Mouse (Mus musculus) lung, postnatal 0 days (tissue): Measurements from ENCODE around the gene Klk1b21. TPM values are rescaled to one million over a fixed set of nuclear protein-coding genes. Genes with fewer than 3 reads are reported as not detected.
"Not testable (repeated sequence)": the region's sequence is repeated elsewhere in the genome, so short reads cannot be mapped to it uniquely, and the experiment has no call there.

Source experiments
- ATAC-seq: fragments of 200-750 bp; cut with Nextera tagmentation; 2 replicates; pipeline ENCODE4 v1.8.0; 2017; ENCODE audit warnings: moderate library complexity
- DNase-seq: peaks from one replicate; pipeline ENCODE4 v3.0.0-alpha.2; 2016; ENCODE audit warnings: low spot score
- H3K27ac ChIP-seq: fragments of 300-500 bp; sonication (generic); 2 replicates; pipeline ENCODE4 v1.5.1; 2014; ENCODE audit warnings: antibody characterized with exemption, mild to moderate bottlenecking, low read length, mixed read lengths
- H3K27me3 ChIP-seq: fragments of 300-500 bp; sonication (generic); replicated peaks from 2 replicates; pipeline ENCODE4 v1.6.1; 2014; ENCODE audit warnings: low read length, mixed read lengths; ENCODE audit not compliant: insufficient read depth
- H3K36me3 ChIP-seq: fragments of 300-500 bp; sonication (generic); 2 replicates; pipeline ENCODE4 v1.6.1; 2014; ENCODE audit warnings: low read length, mixed read lengths; ENCODE audit not compliant: insufficient read depth
- H3K4me1 ChIP-seq: fragments of 300-500 bp; sonication (generic); 2 replicates; pipeline ENCODE4 v1.6.1; 2014; ENCODE audit warnings: antibody characterized with exemption, low read depth, low read length, mixed read lengths; ENCODE audit not compliant: insufficient read depth
- H3K4me2 ChIP-seq: fragments of 300-500 bp; sonication (generic); replicated peaks from 2 replicates; pipeline ENCODE4 v1.6.1; 2014; ENCODE audit warnings: low read depth, mild to moderate bottlenecking, low read length, moderate library complexity, mixed read lengths
- H3K4me3 ChIP-seq: fragments of 300-500 bp; sonication (generic); 2 replicates; pipeline ENCODE4 v1.5.1; 2014; ENCODE audit warnings: low read depth, low read length
- H3K9ac ChIP-seq: fragments of 300-500 bp; sonication (generic); replicated peaks from 2 replicates; pipeline ENCODE4 v1.6.1; 2014; ENCODE audit warnings: low read depth, mild to moderate bottlenecking
- H3K9me3 ChIP-seq: fragments of 300-500 bp; sonication (generic); 2 replicates; pipeline ENCODE4 v1.6.1; 2016; ENCODE audit warnings: low read length, mixed read lengths
- CTCF ChIP-seq: IDR thresholded peaks from 2 replicates; pipeline ENCODE4 v1.5.1; 2016; ENCODE audit warnings: antibody characterized with exemption, mild to moderate bottlenecking
- EP300 ChIP-seq: IDR thresholded peaks from 2 replicates; pipeline ENCODE4 v1.6.1; 2016; ENCODE audit warnings: antibody characterized with exemption, mild to moderate bottlenecking, control low read depth
- WGBS: fragments of 180-500 bp; shearing (Covaris S2); extraction: QIAGEN DNeasy Blood & Tissue Kit; methylation state at CpG from one replicate; pipeline ENCODE4 v1.1.7; 2014; 5-methylcytosine and 5-hydroxymethylcytosine counted together
- polyA plus RNA-seq: library from polyadenylated mRNA; unstranded; fragments of >200 nt; fragmentation: Nextera tagmentation; extraction: Ambion mirVana; gene quantifications from 2 replicates; pipeline ENCODE4 v1.2.1, GENCODE M21; 2015

The Klk1b21 gene
- not detected in 2 replicates for polyA plus RNA-seq

- not testable (repeated sequence) for H3K4me2 ChIP-seq, H3K36me3 ChIP-seq, H3K4me1 ChIP-seq, H3K9ac ChIP-seq, ATAC-seq, H3K4me3 ChIP-seq, DNase-seq, H3K27me3 ChIP-seq, H3K27ac ChIP-seq, H3K9me3 ChIP-seq
- WGBS = 70% methylated on average over 3 of the region's 3 CpGs
Observed at GRCm38 (mm10) chr7:44102028-44102427, at the start of gene Klk1b21. TSS of gene Klk1b21 (plus strand) at chr7:44102328.

- no peaks in the 10 kb centered on the region for H3K27me3 ChIP-seq
- H3K4me3 ChIP-seq = no peak overlapping the region
- H3K9me3 ChIP-seq = no peaks in the 10 kb centered on the region
- no peaks in the 10 kb centered on the region for H3K4me1 ChIP-seq
- DNase-seq = no peak
- no peak overlapping the region for H3K9ac ChIP-seq
- 63% methylated on average over 2 of the region's 2 CpGs for WGBS
- no peak overlapping the region for H3K27ac ChIP-seq
- no peak for ATAC-seq
- H3K4me2 ChIP-seq = no peak overlapping the region
- H3K36me3 ChIP-seq = no peaks in the 10 kb centered on the region
- TF ChIP-seq CTCF (no peak), EP300 (no peak)
Observed at GRCm38 (mm10) chr7:44072117-44072516, 30.0 kb upstream of the Klk1b21 start.

- ATAC-seq (no peak), DNase-seq (no peak)
- TF ChIP-seq CTCF = no peak
- no peak for TF ChIP-seq EP300
- no peak overlapping the region for H3K4me2 ChIP-seq
- no peaks in the 10 kb centered on the region for H3K9me3 ChIP-seq
- H3K4me1 ChIP-seq = no peaks in the 10 kb centered on the region
- 100% methylated on average over 1 of the region's 1 CpGs for WGBS
- no peak overlapping the region for H3K4me3 ChIP-seq
- H3K36me3 ChIP-seq = no peaks in the 10 kb centered on the region
- H3K27me3 ChIP-seq = no peaks in the 10 kb centered on the region
- no peak overlapping the region for H3K27ac ChIP-seq
- no peak overlapping the region for H3K9ac ChIP-seq
Observed at GRCm38 (mm10) chr7:44077703-44078102, 24.4 kb upstream of the Klk1b21 start.

- DNase-seq (no peak), ATAC-seq (no peak)
- Histone ChIP-seq H3K9me3 (no peaks in the 10 kb centered on the region), H3K36me3 (no peaks in the 10 kb centered on the region), H3K4me1 (no peaks in the 10 kb centered on the region), H3K9ac (no peak overlapping the region), H3K4me2 (no peak overlapping the region), H3K27ac (no peak overlapping the region), H3K27me3 (no peaks in the 10 kb centered on the region), H3K4me3 (no peak overlapping the region)
- WGBS = 95% methylated on average over 1 of the region's 1 CpGs
- no peak for TF ChIP-seq CTCF
- TF ChIP-seq EP300 = no peak
Observed at GRCm38 (mm10) chr7:44096111-44096510, 6.0 kb upstream of the Klk1b21 start.

DNA sequence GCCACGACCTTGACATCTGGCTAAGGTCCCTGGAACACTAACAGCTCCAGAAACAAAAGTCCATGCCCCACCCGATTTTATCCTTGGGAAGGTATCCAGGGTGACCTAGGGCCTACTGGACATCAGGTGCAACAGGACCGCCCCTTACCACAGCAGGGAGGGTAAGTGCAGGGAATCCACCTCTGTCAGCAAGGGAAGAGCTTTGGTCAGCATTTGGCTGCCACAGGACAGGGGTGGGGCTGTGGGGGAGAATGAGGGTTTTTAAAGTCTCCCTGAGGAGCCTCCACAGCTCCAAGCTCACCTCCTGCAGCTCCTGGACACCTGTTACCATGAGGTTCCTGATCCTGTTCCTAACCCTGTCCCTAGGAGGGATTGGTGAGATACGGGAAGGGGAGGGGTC, 10.2 kb downstream of the Klk1b21 start, which contains the start of gene Klk1b22:
Gene Klk1b22, plus strand, starts transcription at position 301 of the 400 bp plus-strand sequence.
- WGBS = 60% methylated on average over 4 of the region's 4 CpGs
- no peak within 1 kb of the TSS for H3K9ac ChIP-seq
- H3K4me1 ChIP-seq = no peaks in the 10 kb centered on the region
- H3K4me3 ChIP-seq = no peak within 1 kb of the TSS
- H3K4me2 ChIP-seq = no peak within 1 kb of the TSS
- TF ChIP-seq EP300 = no peak
- TF ChIP-seq CTCF = no peak
- H3K36me3 ChIP-seq = no peaks in the 10 kb centered on the region
- no peaks in the 10 kb centered on the region for H3K9me3 ChIP-seq
- H3K27ac ChIP-seq = no peak within 1 kb of the TSS
- DNase-seq (no peak), ATAC-seq (no peak)
- no peaks in the 10 kb centered on the region for H3K27me3 ChIP-seq

DNA sequence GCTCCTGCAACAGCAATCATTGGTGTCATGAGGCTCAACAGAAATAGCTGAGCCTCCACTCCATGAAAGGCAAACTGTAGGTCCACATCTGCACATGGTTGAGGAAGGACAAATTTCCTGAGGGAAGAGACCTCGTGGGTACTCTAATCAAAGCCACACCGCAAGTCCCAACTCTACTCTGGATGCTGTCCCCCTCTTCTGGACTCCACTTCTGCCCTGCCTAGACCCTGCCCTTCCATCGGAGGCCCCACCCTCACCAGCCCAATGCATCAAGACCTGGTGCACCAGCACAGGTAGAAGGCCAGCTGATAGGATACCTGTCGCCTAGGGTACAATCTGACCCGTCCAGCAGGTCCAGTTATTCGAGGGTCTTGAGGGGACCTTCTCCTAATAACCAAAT, 21.3 kb downstream of the Klk1b21 start:
- no peak for TF ChIP-seq CTCF
- no peaks in the 10 kb centered on the region for H3K36me3 ChIP-seq
- no peak overlapping the region for H3K9ac ChIP-seq
- no peaks in the 10 kb centered on the region for H3K9me3 ChIP-seq
- no peak overlapping the region for H3K4me2 ChIP-seq
- DNase-seq (no peak), ATAC-seq (no peak)
- WGBS = 86% methylated on average over 6 of the region's 6 CpGs
- H3K4me1 ChIP-seq = no peaks in the 10 kb centered on the region
- H3K27me3 ChIP-seq = no peaks in the 10 kb centered on the region
- no peak overlapping the region for H3K4me3 ChIP-seq
- H3K27ac ChIP-seq = no peak overlapping the region

DNA sequence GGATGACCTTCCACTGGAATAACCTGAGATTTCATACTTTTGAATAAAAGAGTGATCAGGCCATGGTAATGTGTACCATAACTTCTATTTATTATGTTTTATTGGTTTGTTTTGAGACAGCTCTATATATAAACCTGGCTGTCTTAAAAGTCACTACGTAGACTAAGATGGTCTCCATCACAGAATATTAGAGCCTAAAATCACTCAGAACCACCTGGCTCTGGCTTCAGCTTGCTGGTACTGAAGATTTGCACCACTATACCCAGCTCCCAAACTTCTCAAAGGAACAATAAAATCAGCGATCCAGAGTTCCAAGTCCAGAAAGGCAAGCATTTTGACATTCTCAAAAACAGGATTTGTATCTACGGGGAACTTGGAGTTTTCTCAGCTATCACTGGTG, 34.3 kb downstream of the Klk1b21 start, which contains the start of gene Klk1b16:
Gene Klk1b16, plus strand, starts transcription at position 301 of the 400 bp plus-strand sequence.
- no peak for TF ChIP-seq EP300
- TF ChIP-seq CTCF = no peak
- H3K36me3 ChIP-seq = no peaks in the 10 kb centered on the region
- no peak within 1 kb of the TSS for H3K27ac ChIP-seq
- no peaks in the 10 kb centered on the region for H3K9me3 ChIP-seq
- no peak within 1 kb of the TSS for H3K9ac ChIP-seq
- H3K4me2 ChIP-seq = no peak within 1 kb of the TSS
- H3K27me3 ChIP-seq = no peaks in the 10 kb centered on the region
- H3K4me1 ChIP-seq = no peaks in the 10 kb centered on the region
- ATAC-seq (no peak), DNase-seq (no peak)
- no peak within 1 kb of the TSS for H3K4me3 ChIP-seq
- 98% methylated on average over 3 of the region's 3 CpGs for WGBS

Other genes starting within 250 kb of the Klk1b21 start
- not detected in 2 replicates for gene Klk4, start 221.2 kb upstream of the Klk1b21 start, polyA plus RNA-seq
- gene Klk15, start 168.6 kb upstream of the Klk1b21 start, polyA plus RNA-seq = not detected in 2 replicates
- gene Klk1b8, start 151.7 kb upstream of the Klk1b21 start, polyA plus RNA-seq = not detected in 2 replicates
- gene Klk1b1, start 135.6 kb upstream of the Klk1b21 start, polyA plus RNA-seq = not detected in 2 replicates
- not detected in 2 replicates for gene Klk1b9, start 126.3 kb upstream of the Klk1b21 start, polyA plus RNA-seq
- gene Klk1b11, start 106.5 kb upstream of the Klk1b21 start, polyA plus RNA-seq = not detected in 2 replicates
- gene Klk1b26, start 90.2 kb upstream of the Klk1b21 start, polyA plus RNA-seq = not detected in 2 replicates
- gene Klk1b27, start 50.0 kb upstream of the Klk1b21 start, polyA plus RNA-seq = not detected in 2 replicates
- gene Klk1b22, start 10.3 kb downstream of the Klk1b21 start, polyA plus RNA-seq = not detected in 2 replicates
- not detected in 2 replicates for gene Klk1b16, start 34.4 kb downstream of the Klk1b21 start, polyA plus RNA-seq
- gene Klk1b24, start 85.9 kb downstream of the Klk1b21 start, polyA plus RNA-seq = not detected in 2 replicates
- not detected in 2 replicates for gene Klk1b3, start 95.9 kb downstream of the Klk1b21 start, polyA plus RNA-seq
- gene Klk1b4, start 105.1 kb downstream of the Klk1b21 start, polyA plus RNA-seq = not detected in 2 replicates
- gene Klk1b5, start 113.6 kb downstream of the Klk1b21 start, polyA plus RNA-seq = not detected in 2 replicates
- gene Klk1, start 123.0 kb downstream of the Klk1b21 start, polyA plus RNA-seq = not detected in 2 replicates
- gene Gm36864, start 133.8 kb downstream of the Klk1b21 start, polyA plus RNA-seq = not detected in 2 replicates
- 0.77 and 1.0 TPM in 2 replicates for gene 1700028J19Rik, start 144.4 kb downstream of the Klk1b21 start, polyA plus RNA-seq
- 45.2 and 51.3 TPM in 2 replicates for gene 2410002F23Rik, start 144.4 kb downstream of the Klk1b21 start, polyA plus RNA-seq
- not detected in 2 replicates for gene Acp4, start 155.1 kb downstream of the Klk1b21 start, polyA plus RNA-seq
- gene Gm15517, start 159.1 kb downstream of the Klk1b21 start, polyA plus RNA-seq = not detected in 2 replicates
- 2.1 and 2.5 TPM in 2 replicates for gene Clec11a, start 204.6 kb downstream of the Klk1b21 start, polyA plus RNA-seq
- gene Shank1, start 207.9 kb downstream of the Klk1b21 start, polyA plus RNA-seq = 0.23 and 0.27 TPM in 2 replicates